Mouse (Mus musculus): ENCODE results near the gene Ttyh1. TPM values are rescaled to one million over a fixed set of nuclear protein-coding genes. Genes with fewer than 3 reads are reported as not detected.
"Not testable (repeated sequence)": the region's sequence is repeated elsewhere in the genome, so short reads cannot be mapped to it uniquely, and the experiment has no call there.

The Ttyh1 gene
- polyA plus RNA-seq, 1 experiment from 2014 or later = 6.5 TPM

DNA sequence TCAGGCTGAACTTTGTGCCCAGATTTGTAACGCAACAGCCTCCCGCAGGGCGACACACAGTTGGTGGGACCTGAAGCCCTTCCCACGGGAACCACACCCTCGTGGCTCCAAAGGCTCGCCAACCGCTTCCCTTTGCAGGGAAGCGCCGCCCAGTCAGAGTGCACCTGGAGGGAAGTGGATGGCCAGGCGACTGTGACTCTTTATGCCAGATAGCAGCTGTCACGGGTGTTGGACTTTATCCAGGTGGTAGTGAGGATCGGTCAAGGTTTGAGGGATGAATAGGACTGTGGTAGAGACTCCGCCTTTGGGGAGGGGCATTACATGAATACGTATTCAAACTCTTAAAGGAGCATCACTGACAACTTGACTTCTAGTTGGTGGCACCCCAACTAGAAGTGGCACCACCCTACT lies 31.6 kb downstream of the Ttyh1 start:
- Histone ChIP-seq H3K4me3 (ENCODE audit: low read length) (peak overlapping the region; percentile 72), H3K4me2 (ENCODE audit: low read depth, low read length) (peak overlapping the region; percentile 91), H3K36me3 (ENCODE audit: control insufficient read depth, insufficient read depth, low read length) (0 out of 2 replicates have a peak, but pooled peaks cover 5% of the 10 kb centered on the region), H3K27me3 (replicated peaks; ENCODE audit: control insufficient read depth, insufficient read depth, low read length) (no peaks in the 10 kb centered on the region), H3K9ac (ENCODE audit: low read depth, low read length) (no peak overlapping the region), H3K9me3 (ENCODE audit: control insufficient read depth, low read length) (no peaks in the 10 kb centered on the region), H3K4me1 (ENCODE audit: control insufficient read depth, insufficient read depth, low read length) (peaks cover 33% of the 10 kb centered on the region), H3K27ac (ENCODE audit: low read length) (peak overlapping the region; percentile 99)
- peak; percentile 84 for ATAC-seq
- WGBS = 15% methylated on average over 14 of the region's 14 CpGs

DNA sequence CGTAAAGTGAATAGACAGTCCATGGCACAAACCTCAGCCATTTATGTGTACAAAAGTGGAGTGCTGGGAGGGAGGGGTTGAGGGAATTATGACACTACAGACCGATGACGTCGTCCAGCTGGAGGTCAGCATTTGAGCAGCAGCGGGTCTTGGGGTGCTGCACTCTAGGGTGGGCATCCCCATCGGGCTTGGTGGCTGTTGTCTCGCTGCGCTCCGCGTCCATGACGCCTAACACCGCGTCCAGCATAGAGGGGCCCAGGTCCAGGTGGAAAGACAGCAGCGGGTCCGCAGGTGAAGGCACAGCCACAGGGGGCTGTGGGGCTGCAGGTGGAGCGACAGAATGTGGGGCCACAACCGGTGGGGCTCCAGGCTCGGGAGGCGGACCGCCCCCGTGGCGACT lies 32.0 kb downstream of the Ttyh1 start:
- peak overlapping the region; percentile 70 for H3K27ac ChIP-seq (ENCODE audit: low read length)
- H3K9ac ChIP-seq (ENCODE audit: low read depth, low read length) = peak overlapping the region; percentile 55
- H3K36me3 ChIP-seq (ENCODE audit: control insufficient read depth, insufficient read depth, low read length) = 0 out of 2 replicates have a peak, but pooled peaks cover under 1% of the 10 kb centered on the region
- H3K27me3 ChIP-seq (replicated peaks; ENCODE audit: control insufficient read depth, insufficient read depth, low read length) = no peaks in the 10 kb centered on the region
- H3K4me3 ChIP-seq (ENCODE audit: low read length) = peak overlapping the region; percentile 26
- H3K4me2 ChIP-seq (ENCODE audit: low read depth, low read length) = peak overlapping the region; percentile 91
- peak; percentile 1; the same call in 1 of the 2 replicates for ATAC-seq
- 31% methylated on average over 22 of the region's 22 CpGs for whole genome bisulfite sequencing
- H3K9me3 ChIP-seq (ENCODE audit: control insufficient read depth, low read length) = no peaks in the 10 kb centered on the region
- H3K4me1 ChIP-seq (ENCODE audit: control insufficient read depth, insufficient read depth, low read length) = peaks cover 33% of the 10 kb centered on the region

DNA sequence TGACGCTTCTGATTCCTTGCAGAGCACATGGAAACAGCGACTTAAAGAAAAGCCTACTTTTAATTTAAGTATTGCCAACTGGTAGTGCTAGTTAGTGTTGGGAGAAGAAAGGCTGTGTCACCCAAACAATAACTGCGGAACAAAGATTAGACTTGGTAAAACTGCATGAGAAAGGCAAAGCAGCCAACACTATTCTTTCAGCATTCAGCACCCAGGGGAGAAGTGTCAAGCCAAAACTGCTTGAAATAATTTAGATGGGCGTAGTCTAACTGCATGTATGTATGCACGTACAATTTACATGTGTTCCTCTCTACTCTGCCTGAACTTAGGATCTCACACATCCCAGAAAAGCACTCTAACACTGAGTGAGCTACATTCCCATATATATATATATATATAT lies 35.1 kb downstream of the Ttyh1 start:
- no peaks in the 10 kb centered on the region for H3K36me3 ChIP-seq (ENCODE audit: control insufficient read depth, insufficient read depth, low read length)
- H3K9ac ChIP-seq (ENCODE audit: low read depth, low read length) = no peak overlapping the region
- no peak overlapping the region for H3K4me2 ChIP-seq (ENCODE audit: low read depth, low read length)
- no peak for ATAC-seq
- H3K4me3 ChIP-seq (ENCODE audit: low read length) = no peak overlapping the region
- peaks cover 13% of the 10 kb centered on the region for H3K4me1 ChIP-seq (ENCODE audit: control insufficient read depth, insufficient read depth, low read length)
- WGBS = 81% methylated on average over 5 of the region's 5 CpGs
- no peaks in the 10 kb centered on the region for H3K27me3 ChIP-seq (replicated peaks; ENCODE audit: control insufficient read depth, insufficient read depth, low read length)
- H3K27ac ChIP-seq (ENCODE audit: low read length) = no peak overlapping the region
- no peaks in the 10 kb centered on the region for H3K9me3 ChIP-seq (ENCODE audit: control insufficient read depth, low read length)

DNA sequence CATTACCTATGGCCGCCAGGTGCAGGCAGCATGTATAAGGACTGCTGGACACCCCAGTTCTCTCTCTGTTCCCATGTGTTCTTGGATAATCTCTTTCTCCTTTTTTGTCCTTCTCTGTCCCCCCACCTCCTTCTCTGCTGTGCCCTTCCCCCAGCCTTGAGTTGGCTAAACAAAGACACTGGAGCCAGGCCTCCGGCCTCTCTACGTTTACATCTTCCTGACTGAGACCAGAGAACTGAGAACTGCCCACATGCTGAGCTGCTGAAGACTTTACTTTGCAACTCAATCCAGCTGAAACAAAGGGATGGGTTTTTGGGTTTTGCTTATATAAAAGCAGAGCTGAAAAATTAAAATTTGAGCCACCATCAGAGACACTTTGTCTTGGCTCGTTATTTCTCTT lies 35.8 kb downstream of the Ttyh1 start:
- 46% methylated on average over 4 of the region's 4 CpGs for WGBS
- Histone ChIP-seq H3K9ac (ENCODE audit: low read depth, low read length) (no peak overlapping the region), H3K27me3 (replicated peaks; ENCODE audit: control insufficient read depth, insufficient read depth, low read length) (no peaks in the 10 kb centered on the region), H3K4me1 (ENCODE audit: control insufficient read depth, insufficient read depth, low read length) (peaks cover 13% of the 10 kb centered on the region), H3K27ac (ENCODE audit: low read length) (no peak overlapping the region), H3K36me3 (ENCODE audit: control insufficient read depth, insufficient read depth, low read length) (no peaks in the 10 kb centered on the region), H3K4me3 (ENCODE audit: low read length) (no peak overlapping the region), H3K9me3 (ENCODE audit: control insufficient read depth, low read length) (no peaks in the 10 kb centered on the region), H3K4me2 (ENCODE audit: low read depth, low read length) (no peak overlapping the region)
- no peak for ATAC-seq

DNA sequence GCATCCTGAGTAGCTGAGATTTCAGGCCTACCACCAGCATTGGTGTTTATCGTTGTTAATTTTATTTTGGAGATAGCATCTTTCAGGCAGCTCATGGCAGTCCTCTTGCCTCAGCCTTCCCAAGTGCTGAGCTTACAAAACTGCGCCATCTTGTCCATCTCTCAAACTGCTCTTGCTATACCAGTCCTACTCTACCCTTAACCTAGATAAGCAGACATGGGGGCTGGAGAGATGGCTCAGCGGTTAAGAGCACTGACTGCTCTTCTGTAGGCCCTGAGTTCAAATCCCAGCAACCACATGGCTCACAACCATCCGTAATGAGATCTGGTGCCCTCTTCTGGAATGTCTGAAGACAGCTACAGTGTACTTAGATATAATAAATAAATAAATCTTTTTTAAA lies 42.4 kb downstream of the Ttyh1 start:
- not testable (repeated sequence) for ATAC-seq; H3K27me3 ChIP-seq (replicated peaks; ENCODE audit: control insufficient read depth, insufficient read depth, low read length); H3K9ac ChIP-seq (ENCODE audit: low read depth, low read length); H3K27ac ChIP-seq (ENCODE audit: low read length); H3K36me3 ChIP-seq (ENCODE audit: control insufficient read depth, insufficient read depth, low read length); H3K4me3 ChIP-seq (ENCODE audit: low read length); H3K9me3 ChIP-seq (ENCODE audit: control insufficient read depth, low read length); H3K4me2 ChIP-seq (ENCODE audit: low read depth, low read length)
- H3K4me1 ChIP-seq (ENCODE audit: control insufficient read depth, insufficient read depth, low read length) = peaks cover 20% of the 10 kb centered on the region
- WGBS = 94% methylated on average over 4 of the region's 4 CpGs

DNA sequence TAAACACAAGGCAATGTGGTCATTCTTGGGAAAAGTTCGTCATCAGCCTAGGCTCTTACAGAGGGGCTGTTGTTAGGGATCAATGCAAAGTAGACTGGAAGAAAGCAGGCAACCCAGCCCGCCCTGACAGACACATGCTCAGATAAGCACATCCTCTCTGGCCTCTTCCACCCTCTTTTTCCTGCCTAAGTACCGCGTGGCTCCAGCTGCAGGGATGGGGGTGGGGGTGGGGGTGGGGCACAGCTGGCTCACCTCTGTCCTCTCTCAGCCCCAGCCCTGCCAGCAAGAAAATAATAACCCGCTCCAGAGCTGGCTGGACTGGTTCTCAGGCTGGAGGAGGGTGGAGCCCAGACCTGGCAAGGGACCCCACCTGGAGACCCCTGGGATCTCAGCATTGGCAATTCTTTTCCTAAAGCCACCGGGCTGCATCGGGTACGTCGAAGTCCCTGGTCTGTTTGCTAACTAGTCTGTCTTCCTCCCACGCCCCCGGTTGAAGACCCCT lies 44.4 kb downstream of the Ttyh1 start:
- H3K4me1 ChIP-seq (ENCODE audit: control insufficient read depth, insufficient read depth, low read length) = peaks cover 20% of the 10 kb centered on the region
- under 1% methylated on average over 11 of the region's 11 CpGs for WGBS
- no peaks in the 10 kb centered on the region for H3K27me3 ChIP-seq (replicated peaks; ENCODE audit: control insufficient read depth, insufficient read depth, low read length)
- H3K4me3 ChIP-seq (ENCODE audit: low read length) = peak overlapping the region; percentile 75
- H3K9me3 ChIP-seq (ENCODE audit: control insufficient read depth, low read length) = no peaks in the 10 kb centered on the region
- H3K36me3 ChIP-seq (ENCODE audit: control insufficient read depth, insufficient read depth, low read length) = no peaks in the 10 kb centered on the region
- peak overlapping the region; percentile 85 for H3K4me2 ChIP-seq (ENCODE audit: low read depth, low read length)
- ATAC-seq = peak; percentile 62
- H3K27ac ChIP-seq (ENCODE audit: low read length) = peak overlapping the region; percentile 91
- H3K9ac ChIP-seq (ENCODE audit: low read depth, low read length) = peak overlapping the region; percentile 80

DNA sequence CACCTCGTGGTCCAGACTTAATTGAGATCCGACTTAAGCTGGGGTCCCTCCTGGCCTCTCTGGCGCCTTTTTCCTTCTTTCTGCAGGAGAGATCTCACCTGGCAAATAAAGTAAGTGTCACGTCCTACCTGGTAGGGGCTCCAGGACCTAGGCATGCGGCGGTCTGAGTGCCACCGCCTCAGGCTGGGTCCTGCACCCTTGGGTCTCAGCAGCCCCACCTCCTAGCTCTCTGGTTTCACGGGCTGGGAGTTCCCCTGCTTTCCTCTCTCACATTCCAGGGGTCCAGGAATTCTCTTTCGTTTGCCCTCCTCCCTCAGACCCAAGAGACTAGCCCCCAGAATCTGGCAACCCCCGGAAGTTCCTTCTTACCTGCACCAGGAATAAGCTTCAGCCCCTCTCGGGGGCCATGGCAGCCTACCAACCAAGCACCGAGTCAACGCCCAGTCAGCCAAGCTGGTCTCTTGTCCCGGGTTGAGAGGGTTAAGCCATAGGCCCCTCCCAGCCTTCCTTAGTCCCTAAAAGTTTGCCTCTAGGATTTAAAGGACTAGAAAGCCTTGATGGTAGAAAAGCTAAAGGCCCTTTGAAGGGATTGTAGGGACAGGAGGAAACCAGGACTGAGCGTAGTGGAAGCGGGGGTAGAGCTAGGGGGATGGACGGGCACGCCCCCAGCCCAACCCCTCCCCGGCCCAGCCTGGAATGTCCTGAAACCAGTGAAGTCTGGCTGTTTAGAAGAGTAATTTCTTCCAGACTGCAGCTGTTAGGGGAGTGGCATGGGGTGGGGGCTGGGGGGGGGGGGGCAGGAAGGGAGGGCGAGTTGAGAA lies 45.1 kb downstream of the Ttyh1 start, which contains the start of gene Cdc42ep5:
Cdc42ep5 (minus strand) TSS at position 771 of the 821 bp plus-strand sequence.
- 2% methylated on average over 19 of the region's 20 CpGs for WGBS
- H3K4me1 ChIP-seq (ENCODE audit: control insufficient read depth, insufficient read depth, low read length) = peaks cover 20% of the 10 kb centered on the region
- peak within 1 kb of the TSS; percentile 85 for H3K4me2 ChIP-seq (ENCODE audit: low read depth, low read length)
- H3K4me3 ChIP-seq (ENCODE audit: low read length) = peak within 1 kb of the TSS; percentile 75
- peak within 1 kb of the TSS; percentile 91 for H3K27ac ChIP-seq (ENCODE audit: low read length)
- H3K9me3 ChIP-seq (ENCODE audit: control insufficient read depth, low read length) = no peaks in the 10 kb centered on the region
- no peaks in the 10 kb centered on the region for H3K27me3 ChIP-seq (replicated peaks; ENCODE audit: control insufficient read depth, insufficient read depth, low read length)
- peak; percentile 85 for ATAC-seq
- H3K9ac ChIP-seq (ENCODE audit: low read depth, low read length) = peak within 1 kb of the TSS; percentile 80
- no peaks in the 10 kb centered on the region for H3K36me3 ChIP-seq (ENCODE audit: control insufficient read depth, insufficient read depth, low read length)

DNA sequence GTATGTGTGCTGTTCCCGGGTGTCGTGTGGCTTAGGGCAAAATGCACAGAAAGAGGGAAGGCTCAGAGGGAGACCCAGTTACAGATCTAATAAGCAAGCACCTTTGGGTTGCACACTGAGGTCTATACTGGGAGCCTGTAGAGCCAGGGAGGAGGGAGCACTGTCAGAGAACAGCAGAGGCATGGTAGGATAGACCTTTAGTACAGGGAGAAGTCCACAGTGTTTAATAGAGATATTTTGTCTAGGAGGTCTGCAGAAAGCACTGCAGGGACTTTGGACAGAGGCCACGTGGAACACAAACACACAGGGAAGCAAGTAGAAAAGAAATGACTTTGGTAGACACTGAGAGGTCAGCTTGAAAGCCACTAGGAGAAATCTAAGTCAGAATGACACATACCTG lies 46.1 kb downstream of the Ttyh1 start:
- peak overlapping the region; percentile 91 for H3K27ac ChIP-seq (ENCODE audit: low read length)
- peaks cover 20% of the 10 kb centered on the region for H3K4me1 ChIP-seq (ENCODE audit: control insufficient read depth, insufficient read depth, low read length)
- ATAC-seq = peak; percentile 39
- H3K27me3 ChIP-seq (replicated peaks; ENCODE audit: control insufficient read depth, insufficient read depth, low read length) = no peaks in the 10 kb centered on the region
- WGBS = 11% methylated on average over 3 of the region's 3 CpGs
- H3K9me3 ChIP-seq (ENCODE audit: control insufficient read depth, low read length) = no peaks in the 10 kb centered on the region
- peak overlapping the region; percentile 85 for H3K4me2 ChIP-seq (ENCODE audit: low read depth, low read length)
- H3K4me3 ChIP-seq (ENCODE audit: low read length) = peak overlapping the region; percentile 75
- no peaks in the 10 kb centered on the region for H3K36me3 ChIP-seq (ENCODE audit: control insufficient read depth, insufficient read depth, low read length)
- peak overlapping the region; percentile 60 for H3K9ac ChIP-seq (ENCODE audit: low read depth, low read length)

DNA sequence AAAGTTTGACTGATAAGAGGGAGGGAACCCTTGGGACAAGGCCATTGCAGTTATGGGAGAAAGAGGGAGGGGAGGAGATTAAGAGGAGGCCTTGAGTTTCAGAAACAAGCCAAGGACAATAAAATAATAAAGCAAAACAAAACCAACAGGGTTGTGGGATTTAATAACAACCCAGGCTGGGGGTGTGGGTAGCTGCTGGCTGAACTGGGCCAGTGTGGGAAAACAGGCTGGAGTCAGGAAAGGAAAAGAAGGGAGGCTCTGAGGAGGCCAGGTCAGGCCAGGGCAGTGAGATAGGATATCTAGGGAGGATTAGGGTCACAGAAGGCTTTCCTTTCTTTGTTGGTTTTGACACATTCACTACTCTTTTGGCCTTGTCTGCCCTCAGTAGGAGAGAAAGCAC lies 47.9 kb downstream of the Ttyh1 start:
- H3K27me3 ChIP-seq (replicated peaks; ENCODE audit: control insufficient read depth, insufficient read depth, low read length) = no peaks in the 10 kb centered on the region
- no peak overlapping the region for H3K4me2 ChIP-seq (ENCODE audit: low read depth, low read length)
- H3K27ac ChIP-seq (ENCODE audit: low read length) = no peak overlapping the region
- H3K9me3 ChIP-seq (ENCODE audit: control insufficient read depth, low read length) = no peaks in the 10 kb centered on the region
- H3K4me3 ChIP-seq (ENCODE audit: low read length) = no peak overlapping the region
- no peak overlapping the region for H3K9ac ChIP-seq (ENCODE audit: low read depth, low read length)
- no peaks in the 10 kb centered on the region for H3K36me3 ChIP-seq (ENCODE audit: control insufficient read depth, insufficient read depth, low read length)
- peak; percentile 65 for ATAC-seq
- H3K4me1 ChIP-seq (ENCODE audit: control insufficient read depth, insufficient read depth, low read length) = peaks cover 20% of the 10 kb centered on the region
